Mouse (Mus musculus): ENCODE results near the gene Amfr. TPM values are rescaled to one million over a fixed set of nuclear protein-coding genes. Genes with fewer than 3 reads are reported as not detected.
"Not testable (repeated sequence)": the region's sequence is repeated elsewhere in the genome, so short reads cannot be mapped to it uniquely, and the experiment has no call there.

Gene Amfr
- total and polyA plus RNA-seq, 3 experiments = 80.1 to 292 (median 90.0) TPM

GRCm38 (mm10) chr8:94036944-94037524 lies 24.4 kb upstream of the Amfr start, which contains the start of the genes Nudt21 and Ogfod1 (continued):
- TF ChIP-seq ZC3H11A (IDR thresholded peaks at IDR 0.05; ENCODE audit: low read depth, low read length) (no peak), TAL1 (IDR thresholded peaks at IDR 0.05; ENCODE audit: low read length) (no peak), SIN3A (IDR thresholded peaks at IDR 0.05; ENCODE audit: low read length) (peak; percentile 78), RAD21 (IDR thresholded peaks at IDR 0.05; ENCODE audit: low read depth, low read length) (no peak), CTCF (IDR thresholded peaks at IDR 0.05 in 2 of 3, conservative IDR thresholded peaks at IDR 0.05 in 1 of 3; ENCODE audit: control insufficient read depth in 1 of 3, insufficient read depth in 1 of 3, low read depth in 2 of 3, low read length in 3 of 3, poor library complexity in 1 of 3, severe bottlenecking in 1 of 3) (no peak), ZKSCAN1 (IDR thresholded peaks at IDR 0.05; ENCODE audit: low read depth, low read length) (no peak), MXI1 (IDR thresholded peaks at IDR 0.05; ENCODE audit: low read depth, low read length) (peak; percentile 48), E2F4 (IDR thresholded peaks at IDR 0.05; ENCODE audit: borderline replicate concordance, low read depth, low read length) (no peak), MAX (IDR thresholded peaks at IDR 0.05; ENCODE audit: low read length) (peak; percentile 3; the same call in 1 of the 2 replicates), NELFE (IDR thresholded peaks at IDR 0.05; ENCODE audit: low read depth, low read length) (peak; percentile 83), POLR2A (IDR thresholded peaks at IDR 0.05; ENCODE audit: control insufficient read depth in 1 of 2, insufficient read depth in 1 of 2, low read depth in 1 of 2, low read length in 2 of 2, poor library complexity in 1 of 2) (peak; percentile 60 to 93; a peak in 3 of 4 replicates), USF2 (IDR thresholded peaks at IDR 0.05; ENCODE audit: borderline replicate concordance in 1 of 2, insufficient read depth in 1 of 2, low read depth in 1 of 2, low read length in 2 of 2) (no peak)

GRCm38 (mm10) chr8:94036541-94036940 lies 23.9 kb upstream of the Amfr start:
- TF ChIP-seq TCF12 (IDR thresholded peaks at IDR 0.05; ENCODE audit: low read depth, low read length) = 0 out of 2 replicates have a peak, but pooled peaks have one; percentile 29
- peak; percentile 72 for TF ChIP-seq ELF1 (IDR thresholded peaks at IDR 0.05; ENCODE audit: low read depth, low read length)
- peak; percentile 67; the same call in 1 of the 2 replicates for TF ChIP-seq SIN3A (IDR thresholded peaks at IDR 0.05; ENCODE audit: low read length)
- TF ChIP-seq MXI1 (IDR thresholded peaks at IDR 0.05; ENCODE audit: low read depth, low read length) = peak; percentile 6; the same call in 1 of the 2 replicates

GRCm38 (mm10) chr8:94035200-94035599 lies 22.6 kb upstream of the Amfr start:
- no peak overlapping the region for H3K27ac ChIP-seq (ENCODE audit: control insufficient read depth, low read depth, low read length)
- H3K9ac ChIP-seq (ENCODE audit: control insufficient read depth, low read depth, low read length, poor library complexity, severe bottlenecking) = peak overlapping the region; percentile 79
- H3K36me3 ChIP-seq (ENCODE audit: control insufficient read depth in 1 of 2, insufficient read depth in 2 of 2, low read length in 2 of 2) = peaks cover 13 to 36% of the 10 kb centered on the region in 2 experiments
- H3K27me3 ChIP-seq (ENCODE audit: control insufficient read depth in 1 of 2, insufficient read depth in 2 of 2, low read length in 2 of 2) = no peaks in the 10 kb centered on the region
- H3K79me2 ChIP-seq (ENCODE audit: control insufficient read depth, insufficient read depth, low read length, poor library complexity) = peaks cover 60% of the 10 kb centered on the region
- TF ChIP-seq TCF12 (IDR thresholded peaks at IDR 0.05; ENCODE audit: low read depth, low read length) = no peak
- no peak for TF ChIP-seq RCOR1 (IDR thresholded peaks at IDR 0.05; ENCODE audit: low read depth, low read length)
- TF ChIP-seq POLR2AphosphoS5 (IDR thresholded peaks at IDR 0.05; ENCODE audit: borderline replicate concordance, low read depth, low read length) = no peak
- no peak for TF ChIP-seq POLR2A (IDR thresholded peaks at IDR 0.05; ENCODE audit: control insufficient read depth in 1 of 2, insufficient read depth in 1 of 2, low read depth in 1 of 2, low read length in 2 of 2, poor library complexity in 1 of 2)
- TF ChIP-seq E2F4 (IDR thresholded peaks at IDR 0.05; ENCODE audit: borderline replicate concordance, low read depth, low read length) = no peak
- TF ChIP-seq MYB (IDR thresholded peaks at IDR 0.05; ENCODE audit: low read depth, low read length) = no peak
- no peak for TF ChIP-seq MAX (IDR thresholded peaks at IDR 0.05; ENCODE audit: low read length)
- no peak for TF ChIP-seq KAT2A (conservative IDR thresholded peaks at IDR 0.05; ENCODE audit: low read depth, low read length)
- no peak for TF ChIP-seq ZKSCAN1 (IDR thresholded peaks at IDR 0.05; ENCODE audit: low read depth, low read length)
- no peak for TF ChIP-seq GABPA (IDR thresholded peaks at IDR 0.05; ENCODE audit: low read depth, low read length)
- peaks cover 9 to 20% of the 10 kb centered on the region in 2 experiments for H3K4me1 ChIP-seq (ENCODE audit: control insufficient read depth in 1 of 2, insufficient read depth in 2 of 2, low read length in 2 of 2)
- peak overlapping the region; percentile 3 to 82; a peak in 3 of 4 replicates for H3K4me3 ChIP-seq (ENCODE audit: control insufficient read depth in 1 of 2, insufficient read depth in 1 of 2, low read depth in 2 of 2, low read length in 2 of 2)
- no peaks in the 10 kb centered on the region for H3K9me3 ChIP-seq (replicated peaks; ENCODE audit: insufficient read depth, low read length)
- peak; percentile 16 for DNase-seq (ENCODE audit: low read depth, low spot score)

More at GRCm38 (mm10) chr8:94036541-94036940, 23.9 kb upstream of the Amfr start:
- Histone ChIP-seq H3K4me3 (ENCODE audit: control insufficient read depth in 1 of 2, insufficient read depth in 1 of 2, low read depth in 2 of 2, low read length in 2 of 2) (peak overlapping the region; percentile 82 to 98), H3K36me3 (ENCODE audit: control insufficient read depth in 1 of 2, insufficient read depth in 2 of 2, low read length in 2 of 2) (peaks cover 5 to 36% of the 10 kb centered on the region in 2 experiments), H3K4me1 (ENCODE audit: control insufficient read depth in 1 of 2, insufficient read depth in 2 of 2, low read length in 2 of 2) (peaks cover 9 to 20% of the 10 kb centered on the region in 2 experiments), H3K27ac (ENCODE audit: control insufficient read depth, low read depth, low read length) (peak overlapping the region; percentile 85), H3K9ac (ENCODE audit: control insufficient read depth, low read depth, low read length, poor library complexity, severe bottlenecking) (peak overlapping the region; percentile 79), H3K79me2 (ENCODE audit: control insufficient read depth, insufficient read depth, low read length, poor library complexity) (peaks cover 60% of the 10 kb centered on the region)
- not testable (repeated sequence) for H3K27me3 ChIP-seq (ENCODE audit: control insufficient read depth in 1 of 2, insufficient read depth in 2 of 2, low read length in 2 of 2); H3K9me3 ChIP-seq (replicated peaks; ENCODE audit: insufficient read depth, low read length)
- peak; percentile 91 for DNase-seq (ENCODE audit: low read depth, low spot score)

Data from MEL (cell line).